Mouse (Mus musculus): Measurements from ENCODE around the gene Meox1.

The Meox1 gene

GRCm38 (mm10) chr11:101894204-101894603 lies at the start of gene Meox1:
Gene Meox1, minus strand, starts transcription at chr11:101894374.
- DNase-seq = no peak

GRCm38 (mm10) chr11:101943055-101943454 lies 48.9 kb upstream of the Meox1 start:
- no peak for DNase-seq

DNA sequence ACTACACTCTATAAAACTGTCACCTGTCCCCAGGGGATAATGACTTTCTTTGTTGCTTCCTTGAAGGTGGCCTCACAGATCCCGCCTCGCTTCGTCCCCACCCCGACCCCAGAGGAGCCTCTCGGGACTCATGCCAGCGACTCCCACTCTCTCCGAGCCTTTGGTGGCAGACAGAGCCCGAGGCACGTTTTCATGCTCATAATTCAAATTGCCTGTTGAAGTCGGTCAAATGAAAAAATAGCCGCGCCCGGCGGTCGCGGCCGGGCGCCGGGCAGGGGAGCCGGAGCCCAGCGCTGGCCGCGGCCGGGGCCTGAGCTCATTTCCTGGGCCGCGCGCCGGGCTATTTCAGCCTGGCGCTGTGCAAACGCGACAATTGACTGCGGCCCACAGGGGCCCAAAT lies 42.9 kb upstream of the Meox1 start:
- DNase-seq = no peak

DNA sequence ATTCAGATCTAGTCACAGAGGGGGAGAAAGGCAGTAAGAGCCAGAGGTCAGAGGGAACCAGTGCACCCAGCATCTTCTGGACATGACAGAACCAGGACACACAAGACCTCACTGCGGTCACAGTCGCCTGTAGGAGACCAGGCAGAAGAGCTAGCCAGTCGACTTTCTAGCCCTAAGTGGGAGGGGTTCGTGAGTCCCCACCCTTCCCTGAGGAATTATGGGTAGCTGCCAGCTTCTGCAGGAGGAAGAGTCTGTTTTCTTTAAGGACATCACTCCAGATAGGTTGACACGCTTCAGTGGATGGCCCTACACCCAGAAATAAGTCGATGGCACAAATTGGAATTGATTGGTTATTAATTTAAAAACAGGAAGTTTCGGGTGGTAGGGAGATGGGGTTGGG lies 42.2 kb upstream of the Meox1 start:
- DNase-seq = no peak

GRCm38 (mm10) chr11:101935743-101936142 lies 41.6 kb upstream of the Meox1 start:
- DNase-seq = no peak

DNA sequence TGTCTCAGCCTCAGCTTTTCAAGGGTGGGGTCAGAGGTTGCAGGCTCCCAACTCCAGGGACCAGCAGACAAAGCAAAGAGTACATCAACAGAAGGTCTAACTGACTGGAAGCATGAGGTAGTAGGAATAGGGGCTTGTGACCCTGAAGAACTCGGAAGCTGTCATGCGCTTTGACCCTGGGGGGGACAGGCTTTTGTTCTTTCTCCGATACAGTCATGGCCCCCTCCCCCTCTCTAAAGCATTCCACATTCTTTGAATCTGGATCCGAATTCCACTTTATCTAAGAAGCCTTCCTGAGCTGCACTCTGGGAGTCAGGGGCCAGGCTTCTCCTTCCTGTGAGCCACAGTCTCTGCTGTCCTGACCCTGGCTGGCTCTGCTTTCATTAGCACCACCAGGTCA lies 37.8 kb upstream of the Meox1 start:
- no peak for DNase-seq

GRCm38 (mm10) chr11:101928030-101928762 lies 34.0 kb upstream of the Meox1 start:
- DNase-seq = peak in 1 of 2 experiments; percentile 38

GRCm38 (mm10) chr11:101926951-101927589 lies 32.9 kb upstream of the Meox1 start:
- DNase-seq = no peak

DNA sequence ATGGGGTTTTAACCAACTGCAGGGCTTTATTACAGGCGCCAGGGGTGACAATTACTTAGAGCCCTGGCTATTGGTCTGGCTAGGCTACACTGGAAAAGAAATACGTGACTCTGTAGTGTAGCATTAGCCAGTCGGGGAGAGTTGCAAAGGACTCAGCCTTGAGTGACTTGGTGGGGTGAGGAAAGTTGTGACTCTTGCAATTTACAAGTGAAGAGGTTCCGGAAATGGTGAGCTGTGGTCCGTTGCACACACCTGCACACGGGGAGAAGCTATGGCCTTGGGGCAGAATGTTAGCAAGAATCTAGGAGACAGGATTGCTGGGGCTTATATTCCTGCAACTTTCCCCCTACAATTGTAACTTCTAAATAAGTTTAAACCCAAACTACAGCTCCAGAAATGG lies 31.5 kb upstream of the Meox1 start:
- no peak for DNase-seq

- DNase-seq = no peak
Observed at GRCm38 (mm10) chr11:101924441-101924976, 30.3 kb upstream of the Meox1 start.

GRCm38 (mm10) chr11:101923988-101924387 lies 29.8 kb upstream of the Meox1 start:
- DNase-seq = no peak

GRCm38 (mm10) chr11:101921361-101921952 lies 27.3 kb upstream of the Meox1 start:
- DNase-seq = no peak

- DNase-seq = peak; percentile 64 to 89
Observed at GRCm38 (mm10) chr11:101919660-101920059, 25.5 kb upstream of the Meox1 start.

DNA sequence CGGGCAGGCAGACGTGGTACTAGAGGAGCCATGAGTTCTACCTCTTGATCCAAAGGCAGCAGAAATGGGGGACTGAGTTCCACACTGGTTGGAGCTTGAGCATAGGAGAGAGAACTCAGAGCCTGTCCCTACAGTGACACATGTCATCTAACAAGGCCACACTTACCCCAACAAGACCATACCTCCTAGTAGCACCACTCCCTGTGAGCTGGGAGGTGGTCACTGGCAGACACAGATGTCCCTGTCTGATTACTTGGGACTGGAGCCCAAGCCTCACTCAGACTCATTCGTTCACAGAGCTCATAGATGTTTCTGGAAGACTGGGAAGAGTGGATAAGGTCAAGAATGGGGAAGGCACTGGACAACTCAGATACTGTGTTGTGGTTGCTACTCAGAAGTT lies 24.4 kb upstream of the Meox1 start:
- DNase-seq = no peak

GRCm38 (mm10) chr11:101916772-101917171 lies 22.6 kb upstream of the Meox1 start:
- no peak for DNase-seq

- no peak for DNase-seq
Observed at GRCm38 (mm10) chr11:101913591-101913990, 19.4 kb upstream of the Meox1 start.

GRCm38 (mm10) chr11:101911855-101912579 lies 17.8 kb upstream of the Meox1 start:
- DNase-seq = peak in 1 of 2 experiments; percentile 28

DNA sequence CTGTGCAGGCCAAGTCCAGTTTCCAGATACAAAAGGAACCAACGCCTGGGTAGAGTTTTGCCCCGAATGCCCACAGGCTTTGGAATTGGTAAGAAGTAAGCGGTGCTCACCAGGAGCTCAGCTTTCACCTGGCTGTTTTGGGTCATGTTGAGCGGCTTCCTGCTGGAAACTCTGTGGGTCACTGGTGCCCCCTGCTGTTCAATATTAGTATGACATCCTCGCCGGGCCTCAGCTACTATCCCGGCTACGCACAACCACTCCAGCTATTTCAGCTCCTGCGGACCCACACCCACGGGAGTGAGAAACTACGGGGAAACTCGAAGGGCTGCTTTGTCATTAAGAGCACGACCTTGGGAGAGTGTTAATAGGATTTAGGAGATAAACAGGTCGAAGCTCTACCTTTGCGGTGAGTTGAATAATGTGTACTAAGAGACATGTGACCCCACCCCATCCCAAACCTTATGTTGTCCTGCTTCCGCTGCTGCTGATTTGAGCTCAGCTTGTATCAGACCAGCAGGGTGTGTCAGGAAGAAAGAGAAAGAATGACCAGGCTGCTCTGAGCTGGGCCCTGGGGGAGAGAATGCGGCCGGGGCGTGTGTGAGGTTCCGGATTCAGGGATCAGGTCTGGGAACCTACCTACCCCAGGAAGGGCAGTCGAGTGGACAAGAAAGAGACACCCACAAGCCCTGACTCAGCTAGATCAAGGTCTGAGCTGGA lies 16.2 kb upstream of the Meox1 start:
- peak; percentile 53 to 88 for DNase-seq

GRCm38 (mm10) chr11:101908777-101909176 lies 14.6 kb upstream of the Meox1 start:
- no peak for DNase-seq

DNA sequence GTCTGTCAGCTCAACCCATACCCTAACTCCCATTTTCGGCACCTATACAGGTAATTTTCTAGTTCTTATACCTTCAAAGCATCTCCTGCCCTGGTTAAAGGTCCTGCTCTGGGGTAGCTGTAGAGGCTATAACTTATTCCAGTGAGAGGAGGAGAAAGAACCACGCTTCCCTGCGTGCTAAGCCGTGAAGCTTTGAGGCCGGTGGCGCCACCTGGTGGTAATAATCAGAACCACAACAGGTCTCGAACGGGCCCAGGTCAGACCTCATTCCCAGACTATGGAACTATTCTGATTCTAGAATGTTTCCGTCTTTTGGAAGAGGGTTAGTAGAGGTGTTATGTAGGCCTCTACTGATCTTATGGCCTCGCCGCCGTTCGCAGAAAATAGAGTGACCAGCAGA lies 10.9 kb upstream of the Meox1 start:
- peak in 1 of 2 experiments; percentile 82 for DNase-seq

GRCm38 (mm10) chr11:101901309-101901708 lies 7.1 kb upstream of the Meox1 start:
- no peak for DNase-seq

DNA sequence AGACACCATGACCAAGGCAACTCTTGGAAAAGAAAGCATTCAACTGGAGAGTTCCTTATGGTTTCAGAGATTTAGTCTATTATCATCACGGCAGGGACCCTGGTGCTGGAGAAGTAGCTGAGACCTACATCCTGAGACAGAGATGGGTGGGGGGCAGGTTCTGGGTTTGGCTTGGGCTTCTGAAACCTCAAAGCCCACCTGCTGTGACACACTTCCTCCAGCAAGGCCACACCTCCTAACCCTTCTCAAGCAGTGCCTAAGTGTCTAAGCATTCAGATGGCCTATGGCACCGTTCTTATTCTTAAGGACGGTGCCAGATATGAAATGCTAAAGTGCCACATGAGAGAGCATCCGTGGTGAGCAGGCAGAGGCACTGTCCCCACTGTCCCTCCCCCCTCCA lies 4.2 kb upstream of the Meox1 start:
- no peak for DNase-seq
